Mouse (Mus musculus): ENCODE measurements around the gene Ddx23. TPM values are rescaled to one million over a fixed set of nuclear protein-coding genes. Genes with fewer than 3 reads are reported as not detected.

Ddx23 gene
- total RNA-seq, 2 experiments from 2014 or later: 69.4 to 75.8 TPM

Other genes starting within 250 kb of the Ddx23 start
- gene Olfr282, start 231.7 kb downstream of the Ddx23 start, total RNA-seq (2021): not detected
- gene Olfr281, start 210.3 kb downstream of the Ddx23 start, total RNA-seq (2021): not detected
- gene OR5BS1P, start 193.0 kb downstream of the Ddx23 start, total RNA-seq (2021): not detected
- gene Lalba, start 180.2 kb downstream of the Ddx23 start, total RNA-seq (2021): not detected
- not detected for gene Olfr279, start 170.5 kb downstream of the Ddx23 start, total RNA-seq (2021)
- gene Kansl2, start 128.6 kb downstream of the Ddx23 start, total RNA-seq (2021): 10 to 100 TPM; 58.1 to 62.6 TPM
- 10 to 100 TPM; 45.5 to 45.9 TPM for gene Ccnt1, start 92.0 kb downstream of the Ddx23 start, total RNA-seq (2021)
- not detected for gene 4930415O20Rik, start 91.9 kb downstream of the Ddx23 start, total RNA-seq (2021)
- 10 to 100 TPM; 51.7 to 53.7 TPM for gene Adcy6, start 52.8 kb downstream of the Ddx23 start, total RNA-seq (2021)
- 100 to 1,000 TPM; 277 to 286 TPM for gene Cacnb3, start 32.1 kb downstream of the Ddx23 start, total RNA-seq (2021)
- 10 to 100 TPM; 31.8 to 36.8 TPM for gene Rnd1, start 14.6 kb upstream of the Ddx23 start, total RNA-seq (2021)
- gene Ccdc65, start 45.3 kb upstream of the Ddx23 start, total RNA-seq (2021): 10 to 100 TPM in 1 of 2 experiments, 1 to 10 TPM in 1; 9.8 to 11.4 TPM
- gene Fkbp11, start 65.3 kb upstream of the Ddx23 start, total RNA-seq (2021): 1 to 10 TPM; 1.4 to 2.3 TPM
- gene Arf3, start 100.3 kb upstream of the Ddx23 start, total RNA-seq (2021): 100 to 1,000 TPM; 767 to 776 TPM
- under 1 TPM; 0.37 to 0.62 TPM for gene Wnt10b, start 115.3 kb upstream of the Ddx23 start, total RNA-seq (2021)
- not detected for gene Wnt1, start 127.0 kb upstream of the Ddx23 start, total RNA-seq (2021)
- gene Ddn, start 146.6 kb upstream of the Ddx23 start, total RNA-seq (2021): 100 to 1,000 TPM; 829 to 842 TPM
- gene Prkag1, start 168.6 kb upstream of the Ddx23 start, total RNA-seq (2021): 10 to 100 TPM; 44.1 to 55.6 TPM
- gene Kmt2d, start 208.3 kb upstream of the Ddx23 start, total RNA-seq (2021): 10 to 100 TPM; 78.0 to 80.2 TPM
- gene Rhebl1, start 231.6 kb upstream of the Ddx23 start, total RNA-seq (2021): 10 to 100 TPM in 1 of 2 experiments, 1 to 10 TPM in 1; 8.2 to 11.6 TPM
- gene Dhh, start 235.6 kb upstream of the Ddx23 start, total RNA-seq (2021): under 1 TPM; 0.37 to 0.41 TPM

Data from left cerebral cortex, postnatal 25 days (tissue).